Mouse (Mus musculus): Measurements from ENCODE around the gene B4galt5.
A peak's percentile ranks its signal among the peaks of the same experiment; 100 is the strongest.

B4galt5 gene

DNA sequence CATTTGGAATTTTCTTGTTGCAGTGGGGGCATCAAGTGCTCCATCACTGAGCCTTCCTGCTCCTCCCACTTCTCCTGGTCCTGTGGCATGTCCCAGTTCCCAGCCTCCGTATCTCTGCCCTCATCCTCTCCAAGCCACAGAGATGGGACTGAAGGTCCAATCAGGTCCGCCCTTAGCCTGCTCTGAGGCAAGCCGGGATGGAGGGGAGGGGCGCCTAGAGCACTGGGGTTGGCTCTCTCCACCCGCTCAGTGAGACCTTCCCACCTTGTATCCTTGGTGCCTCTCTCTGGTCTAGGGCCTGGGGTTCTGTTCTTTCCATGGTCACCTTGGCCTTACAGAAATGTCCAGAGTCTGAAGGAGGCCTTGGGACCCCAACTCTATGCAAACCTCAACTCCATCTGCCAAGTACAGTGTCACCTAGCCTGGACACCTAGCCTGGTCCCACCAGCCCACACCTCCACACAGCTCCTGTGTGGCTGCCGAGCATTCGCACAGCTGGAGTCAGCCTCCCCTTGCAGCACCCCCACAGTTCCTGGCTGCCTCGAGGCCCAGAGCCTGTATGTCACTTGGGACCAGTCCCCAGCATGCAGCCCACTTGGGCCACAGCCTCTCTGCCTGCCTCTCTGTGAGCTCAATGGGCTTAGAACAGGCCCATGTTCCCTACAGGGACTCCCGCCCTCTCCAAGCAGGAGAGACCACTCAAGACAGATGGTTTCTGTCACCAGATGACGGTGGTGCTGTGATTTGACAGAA lies 74.1 kb downstream of the B4galt5 start:
- DNase-seq = peak; percentile 4

- peak; percentile 3 for DNase-seq
These were observed 75.7 kb downstream of the B4galt5 start for GRCm38 (mm10) chr2:167273206-167273740.

GRCm38 (mm10) chr2:167272706-167273105 lies 76.3 kb downstream of the B4galt5 start:
- no peak for DNase-seq

DNA sequence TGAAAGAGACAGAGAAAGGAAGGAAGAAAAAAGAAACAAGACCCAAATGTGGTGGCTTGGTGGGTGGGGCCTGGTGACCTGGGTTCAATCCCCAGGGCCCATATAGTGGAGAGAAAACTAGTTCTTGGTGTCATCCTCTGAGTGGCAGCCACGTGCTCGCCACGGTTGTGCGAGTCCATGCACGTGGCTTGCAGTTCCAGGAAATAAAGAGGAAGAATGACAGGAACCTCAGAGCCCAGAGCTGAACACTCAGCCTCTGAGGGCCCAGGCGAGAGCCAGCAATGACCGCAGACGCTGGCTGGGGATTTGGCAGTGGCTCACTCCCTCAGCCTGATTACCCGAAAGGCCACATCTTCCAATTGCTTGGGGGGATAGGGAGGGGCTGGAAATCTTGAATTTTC lies 77.9 kb downstream of the B4galt5 start:
- DNase-seq = peak; percentile 9

- peak; percentile 3 for DNase-seq
These were observed 78.5 kb downstream of the B4galt5 start for GRCm38 (mm10) chr2:167270496-167270895.

GRCm38 (mm10) chr2:167268721-167269120 lies 80.3 kb downstream of the B4galt5 start:
- DNase-seq = peak; percentile 5

- DNase-seq = no peak
These were observed 80.6 kb downstream of the B4galt5 start for GRCm38 (mm10) chr2:167268411-167268690.

GRCm38 (mm10) chr2:167267531-167268410 lies 81.2 kb downstream of the B4galt5 start:
- DNase-seq = peak; percentile 4

- no peak for DNase-seq
These were observed 82.8 kb downstream of the B4galt5 start for GRCm38 (mm10) chr2:167266231-167266630.

DNA sequence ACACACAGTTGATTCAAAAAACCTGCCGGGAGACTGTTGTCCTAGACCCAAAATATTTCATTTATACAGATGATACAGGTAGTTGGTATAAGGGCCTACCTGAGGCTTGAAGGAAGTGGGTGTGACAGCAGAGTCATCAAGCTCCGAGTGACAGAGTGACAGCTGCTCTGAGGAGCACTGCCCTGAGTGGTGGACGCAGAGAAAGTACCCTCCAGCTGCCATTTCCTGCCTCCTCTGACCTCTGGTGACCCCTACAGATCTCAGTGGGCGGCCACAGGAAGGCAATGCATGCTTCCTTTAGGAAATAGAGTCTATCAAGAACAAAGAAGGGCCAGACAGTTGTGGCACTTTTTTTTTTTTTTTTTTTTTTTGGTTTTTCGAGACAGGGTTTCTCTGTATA lies 83.2 kb downstream of the B4galt5 start:
- DNase-seq = peak; percentile 61

DNA sequence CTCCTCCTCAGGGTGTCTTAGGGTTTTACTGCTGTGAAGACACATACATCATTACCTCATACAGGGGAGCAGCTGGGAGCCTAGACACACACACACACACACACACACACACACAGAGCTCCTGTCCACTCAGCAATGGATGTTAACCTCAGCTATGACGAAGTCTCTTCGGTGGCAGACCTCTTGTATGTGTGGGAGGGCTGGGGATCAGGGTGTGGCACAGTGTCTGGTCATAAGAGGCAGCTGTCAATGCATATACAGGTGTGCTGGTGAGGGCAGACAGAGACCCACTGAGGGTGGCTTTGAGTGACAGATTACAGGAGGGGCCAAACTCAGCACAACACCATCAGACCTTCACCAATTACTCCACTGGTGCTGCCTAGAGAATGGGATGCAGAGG lies 84.0 kb downstream of the B4galt5 start:
- DNase-seq = peak; percentile 4

GRCm38 (mm10) chr2:167263931-167264330 lies 85.1 kb downstream of the B4galt5 start:
- DNase-seq = peak; percentile 2

- DNase-seq = peak; percentile 15
These were observed 85.8 kb downstream of the B4galt5 start for GRCm38 (mm10) chr2:167263040-167263810.

- DNase-seq = peak; percentile 10
These were observed 86.5 kb downstream of the B4galt5 start for GRCm38 (mm10) chr2:167262433-167262832.

- DNase-seq = no peak
These were observed 87.9 kb downstream of the B4galt5 start for GRCm38 (mm10) chr2:167261106-167261505.

DNA sequence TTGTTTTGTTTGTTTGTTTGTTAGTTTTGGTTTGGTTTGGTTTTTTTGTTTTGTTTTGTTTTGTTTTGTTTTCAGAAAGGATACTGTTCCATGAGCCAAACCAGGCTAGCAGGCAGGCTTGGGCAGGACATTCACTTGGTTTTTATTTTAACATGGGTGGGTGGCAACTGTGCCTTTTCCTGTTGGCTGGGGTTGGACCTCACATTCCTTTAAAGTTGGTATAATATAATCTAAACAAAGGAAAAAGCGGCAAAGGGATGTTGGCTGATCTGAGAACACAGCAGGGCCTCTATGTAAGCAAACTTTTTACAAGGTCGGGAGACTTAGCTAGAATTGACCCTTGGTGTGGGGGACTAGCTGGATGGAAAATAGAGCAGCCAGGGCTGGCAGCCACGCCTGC lies 91.2 kb downstream of the B4galt5 start:
- DNase-seq = no peak

- no peak for DNase-seq
These were observed 94.2 kb downstream of the B4galt5 start for GRCm38 (mm10) chr2:167254808-167255207.

- DNase-seq = peak; percentile 71
These were observed 94.8 kb downstream of the B4galt5 start for GRCm38 (mm10) chr2:167254185-167254584.

DNA sequence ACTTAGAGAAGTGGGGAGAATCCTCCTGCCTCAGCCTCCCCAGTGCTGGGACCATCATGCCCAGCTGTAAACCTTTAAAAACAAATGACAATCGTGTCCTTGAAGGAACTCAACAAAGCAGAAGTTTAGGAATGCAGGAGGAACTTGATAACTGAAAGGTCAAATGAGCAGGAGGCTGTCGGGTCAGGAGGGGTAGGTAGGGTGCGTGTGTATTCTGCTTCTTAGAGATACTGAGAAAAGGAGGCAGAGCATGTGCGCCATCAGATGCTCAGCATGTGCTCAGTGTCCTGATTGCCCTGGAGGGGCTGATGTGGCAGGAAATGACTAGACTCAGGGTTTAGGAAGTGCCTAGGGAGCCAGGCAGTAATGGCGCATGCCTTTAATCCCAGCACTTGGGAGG lies 95.5 kb downstream of the B4galt5 start:
- DNase-seq = no peak

DNA sequence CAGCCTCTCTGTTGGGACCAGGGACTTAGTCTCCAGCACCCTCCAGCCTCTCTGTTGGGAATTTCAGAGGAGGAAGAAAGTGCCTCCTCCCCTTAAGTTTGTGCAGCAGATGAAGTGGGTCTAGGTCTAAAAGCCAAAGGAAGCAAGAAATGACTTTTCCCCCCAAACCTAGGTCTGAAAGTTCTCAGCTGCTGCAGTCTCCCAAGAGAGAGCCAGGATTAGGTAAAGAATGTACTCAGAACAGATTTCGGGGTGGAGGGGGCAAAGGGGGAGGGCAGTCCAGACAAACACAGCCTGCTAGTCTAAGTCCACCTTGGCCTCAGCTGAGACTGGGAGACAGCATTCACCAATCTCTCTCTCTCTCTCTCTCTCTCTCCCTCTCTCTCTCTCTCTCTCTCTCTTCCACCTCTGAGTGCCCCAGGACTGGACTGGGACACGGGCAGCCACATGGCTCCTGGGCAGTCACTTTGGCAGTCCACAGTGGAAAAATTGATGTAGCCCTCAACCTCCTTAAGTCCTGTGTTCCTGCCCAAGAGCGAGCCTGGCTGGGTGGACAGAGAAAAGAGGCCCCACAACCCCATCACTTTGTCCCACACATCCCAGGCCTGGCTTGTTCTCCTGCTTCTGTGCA lies 96.8 kb downstream of the B4galt5 start:
- no peak for DNase-seq

DNA sequence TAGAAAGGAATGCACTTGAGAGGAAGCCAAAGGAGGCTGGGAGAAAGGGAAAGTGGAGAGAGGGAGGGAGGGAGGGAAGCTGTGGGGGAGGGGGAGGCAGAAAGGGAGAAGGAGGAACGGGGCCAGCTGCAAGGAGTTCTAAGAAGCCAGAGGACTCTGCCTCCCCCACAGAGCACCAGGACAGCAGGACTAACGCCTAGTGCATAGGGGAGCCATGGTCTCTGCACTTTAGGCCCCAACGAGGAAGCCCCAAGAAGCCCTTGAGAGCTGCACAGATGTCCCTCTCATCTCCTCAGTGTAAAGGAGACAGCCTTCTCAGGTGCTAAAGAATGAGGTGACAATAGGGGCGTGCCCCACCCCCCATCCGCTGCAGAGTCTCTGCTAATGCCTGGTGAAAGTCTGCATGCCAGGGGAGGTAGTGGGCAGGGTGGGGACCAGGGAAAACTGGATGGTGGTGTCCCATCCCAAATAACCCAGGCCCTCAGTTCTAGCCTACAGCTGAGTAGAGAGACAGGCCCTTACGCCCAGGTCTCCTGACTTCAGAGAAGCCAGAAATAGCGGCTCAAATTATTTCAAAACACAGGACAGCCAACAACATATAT lies 98.1 kb downstream of the B4galt5 start:
- peak; percentile 73 for DNase-seq
